Mouse (Mus musculus): ENCODE measurements around the gene Cby3.

DNA sequence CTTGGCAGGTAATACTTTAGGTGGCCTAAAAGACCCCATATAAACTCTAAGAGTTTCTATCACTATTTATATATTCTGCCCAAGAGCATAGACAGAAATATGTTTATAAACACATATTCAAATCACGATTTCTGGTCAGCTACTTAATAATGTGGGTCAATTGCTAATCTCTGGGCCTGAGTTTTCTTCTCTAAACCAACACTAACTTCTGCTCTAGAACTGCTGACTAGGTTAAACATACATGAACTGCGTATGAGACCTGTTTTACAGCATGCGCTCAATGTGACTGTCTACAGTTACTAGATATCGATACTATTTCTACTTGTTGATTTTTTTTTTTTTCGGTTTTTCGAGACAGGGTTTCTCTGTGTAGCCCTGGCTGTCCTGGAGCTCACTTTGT, 33.0 kb upstream of the Cby3 start:
- no peak for TF ChIP-seq CTCF (IDR thresholded peaks at IDR 0.05; ENCODE audit: low read depth)
- no peak for TF ChIP-seq EP300 (IDR thresholded peaks at IDR 0.05; ENCODE audit: low read depth)

Data from heart, postnatal 0 days (tissue).